Mouse (Mus musculus): ENCODE measurements around the gene Hcn2. TPM values are rescaled to one million over a fixed set of nuclear protein-coding genes. Genes with fewer than 3 reads are reported as not detected.

The Hcn2 gene
- total RNA-seq, 2 experiments from 2014 or later: 0.47 to 0.84 TPM

- Histone ChIP-seq H3K4me3 (peak within 1 kb of the TSS; percentile 72), H3K27ac (peak within 1 kb of the TSS; percentile 67)
- TF ChIP-seq CTCF (IDR thresholded peaks at IDR 0.05): no peak; the same call in 1 of the 2 replicates
- intact Hi-C loops (cut with DNase I): no loop called here
- peak; percentile 61 for DNase-seq
Observed at GRCm38 (mm10) chr10:79777103-79777531, 60.7 kb downstream of the Hcn2 start, which contains the start of gene Fstl3. Fstl3 (plus strand) TSS chr10:79777272.

- peak; percentile 60 for DNase-seq
- no peak for TF ChIP-seq CTCF (IDR thresholded peaks at IDR 0.05)
- intact Hi-C loops (cut with DNase I): no loop called here
- H3K27ac ChIP-seq: peak overlapping the region; percentile 67
- peak overlapping the region; percentile 72 for H3K4me3 ChIP-seq
Observed at GRCm38 (mm10) chr10:79778006-79778405, 61.6 kb downstream of the Hcn2 start.

GRCm38 (mm10) chr10:79779193-79779592 lies 62.8 kb downstream of the Hcn2 start:
- no peak for TF ChIP-seq CTCF (IDR thresholded peaks at IDR 0.05)
- H3K27ac ChIP-seq: no peak overlapping the region
- no peak overlapping the region for H3K4me3 ChIP-seq
- no peak for DNase-seq
- intact Hi-C loops (cut with DNase I): loop anchor here (1.0 kb wide), 1 partner anchor 12 kb away; no protein-coding TSS in a partner anchor

- intact Hi-C loops (cut with DNase I): loop anchor here (1.0 to 5.0 kb wide), 3 partner anchors 13 to 72 kb away; partner anchors contain the start of gene Ptbp1
- TF ChIP-seq CTCF (IDR thresholded peaks at IDR 0.05): peak; percentile 86
Observed at GRCm38 (mm10) chr10:79779784-79780663, 63.6 kb downstream of the Hcn2 start.

GRCm38 (mm10) chr10:79780664-79781015 lies 64.2 kb downstream of the Hcn2 start:
- Histone ChIP-seq H3K27ac (peak overlapping the region; percentile 81), H3K4me3 (peak overlapping the region; percentile 76)
- intact Hi-C loops (cut with DNase I): loop anchor here (5.0 kb wide), 2 partner anchors 68 to 72 kb away; partner anchors contain the start of gene Ptbp1
- TF ChIP-seq CTCF (IDR thresholded peaks at IDR 0.05): no peak
- no peak for DNase-seq

More at GRCm38 (mm10) chr10:79779784-79780663, 63.6 kb downstream of the Hcn2 start:
- Histone ChIP-seq H3K27ac (peak overlapping the region; percentile 81), H3K4me3 (peak overlapping the region; percentile 76)
- peak; percentile 97 for DNase-seq

GRCm38 (mm10) chr10:79781139-79781538 lies 64.7 kb downstream of the Hcn2 start:
- DNase-seq: no peak
- H3K4me3 ChIP-seq: peak overlapping the region; percentile 76
- intact Hi-C loops (cut with DNase I): loop anchor here (5.0 kb wide), 2 partner anchors 69 to 71 kb away; partner anchors contain the start of gene Ptbp1
- H3K27ac ChIP-seq: peak overlapping the region; percentile 81
- no peak for TF ChIP-seq CTCF (IDR thresholded peaks at IDR 0.05)

- no peak for DNase-seq
- no peak for TF ChIP-seq CTCF (IDR thresholded peaks at IDR 0.05)
- intact Hi-C loops (cut with DNase I): loop anchor here (5.0 kb wide), 2 partner anchors 70 kb away; partner anchors contain the start of gene Ptbp1
- H3K4me3 ChIP-seq: no peak overlapping the region
- H3K27ac ChIP-seq: no peak overlapping the region
Observed at GRCm38 (mm10) chr10:79781956-79782355, 65.5 kb downstream of the Hcn2 start.

GRCm38 (mm10) chr10:79783050-79783449 lies 66.6 kb downstream of the Hcn2 start:
- no peak for DNase-seq
- H3K4me3 ChIP-seq: no peak overlapping the region
- peak; percentile 28; the same call in 1 of the 2 replicates for TF ChIP-seq CTCF (IDR thresholded peaks at IDR 0.05)
- H3K27ac ChIP-seq: no peak overlapping the region
- intact Hi-C loops (cut with DNase I): loop anchor here (5.0 kb wide), 2 partner anchors 69 to 71 kb away; partner anchors contain the start of gene Ptbp1

- peak; percentile 63 for TF ChIP-seq CTCF (IDR thresholded peaks at IDR 0.05)
- intact Hi-C loops (cut with DNase I): loop anchor here (5.0 kb wide), 2 partner anchors 68 to 72 kb away; partner anchors contain the start of gene Ptbp1
- DNase-seq: no peak
- no peak overlapping the region for H3K27ac ChIP-seq
- no peak overlapping the region for H3K4me3 ChIP-seq
Observed at GRCm38 (mm10) chr10:79783920-79784800, 67.7 kb downstream of the Hcn2 start.

Other genes with a start within 250 kb of the Hcn2 start
- not detected for gene Vmn2r83, start 247.9 kb upstream of the Hcn2 start, total RNA-seq (2021)
- under 1 TPM; 0.71 to 0.73 TPM for gene Plpp2, start 182.8 kb upstream of the Hcn2 start, total RNA-seq (2021)
- gene Mier2, start 161.4 kb upstream of the Hcn2 start, total RNA-seq (2021): 10 to 100 TPM; 15.8 to 18.9 TPM
- not detected for gene Theg, start 129.3 kb upstream of the Hcn2 start, total RNA-seq (2021)
- gene C2cd4c, start 102.6 kb upstream of the Hcn2 start, total RNA-seq (2021): under 1 TPM; 0.20 to 0.51 TPM
- gene Shc2, start 78.7 kb upstream of the Hcn2 start, total RNA-seq (2021): 1 to 10 TPM; 3.2 to 7.5 TPM
- gene Odf3l2, start 70.9 kb upstream of the Hcn2 start, total RNA-seq (2021): 100 to 1,000 TPM in 1 of 2 experiments, 10 to 100 TPM in 1; 56.6 to 180 TPM
- gene Madcam1, start 52.1 kb upstream of the Hcn2 start, total RNA-seq (2021): not detected
- gene Tpgs1, start 47.3 kb upstream of the Hcn2 start, total RNA-seq (2021): 10 to 100 TPM; 18.4 to 19.2 TPM
- gene Cdc34, start 34.4 kb upstream of the Hcn2 start, total RNA-seq (2021): 100 to 1,000 TPM; 366 to 415 TPM
- 1 to 10 TPM; 7.2 to 9.8 TPM for gene Gzmm, start 27.6 kb upstream of the Hcn2 start, total RNA-seq (2021)
- 100 to 1,000 TPM; 650 to 652 TPM for gene Bsg, start 12.1 kb upstream of the Hcn2 start, total RNA-seq (2021)
- gene Polrmt, start 29.9 kb downstream of the Hcn2 start, total RNA-seq (2021): 10 to 100 TPM; 27.0 to 40.8 TPM
- not detected for gene Fgf22, start 38.4 kb downstream of the Hcn2 start, total RNA-seq (2021)
- gene Rnf126, start 50.3 kb downstream of the Hcn2 start, total RNA-seq (2021): 10 to 100 TPM; 46.1 to 53.6 TPM
- 1 to 10 TPM; 1.0 to 1.5 TPM for gene Fstl3, start 60.6 kb downstream of the Hcn2 start, total RNA-seq (2021)
- gene Prss57, start 74.3 kb downstream of the Hcn2 start, total RNA-seq (2021): not detected
- gene Palm, start 76.9 kb downstream of the Hcn2 start, total RNA-seq (2021): 10 to 100 TPM; 18.1 to 23.0 TPM
- not detected for gene Misp, start 104.4 kb downstream of the Hcn2 start, total RNA-seq (2021)
- 10 to 100 TPM; 18.8 to 25.1 TPM for gene Ptbp1, start 137.8 kb downstream of the Hcn2 start, total RNA-seq (2021)
- not detected for gene Prtn3, start 157.8 kb downstream of the Hcn2 start, total RNA-seq (2021)
- under 1 TPM in 1 of 2 experiments, not detected in 1; 0.17 TPM for gene Plppr3, start 158.0 kb downstream of the Hcn2 start, total RNA-seq (2021)
- not detected for gene Elane, start 169.6 kb downstream of the Hcn2 start, total RNA-seq (2021)
- 10 to 100 TPM; 12.9 to 77.1 TPM for gene Cfd, start 174.2 kb downstream of the Hcn2 start, total RNA-seq (2021)
- 10 to 100 TPM; 32.6 to 37.2 TPM for gene Med16, start 192.3 kb downstream of the Hcn2 start, total RNA-seq (2021)
- not detected for gene Gm26602, start 194.2 kb downstream of the Hcn2 start, total RNA-seq (2021)
- under 1 TPM; 0.17 to 0.23 TPM for gene Kiss1r, start 200.3 kb downstream of the Hcn2 start, total RNA-seq (2021)
- gene R3hdm4, start 204.6 kb downstream of the Hcn2 start, total RNA-seq (2021): 100 to 1,000 TPM; 107 to 121 TPM
- 1 to 10 TPM; 1.8 to 2.1 TPM for gene Arid3a, start 210.4 kb downstream of the Hcn2 start, total RNA-seq (2021)
- gene Wdr18, start 243.5 kb downstream of the Hcn2 start, total RNA-seq (2021): 10 to 100 TPM; 19.7 to 22.0 TPM